Mouse (Mus musculus) limb, embryonic 11.5 days (tissue): ENCODE data around the gene Rabgap1l. TPM values are rescaled to one million over a fixed set of nuclear protein-coding genes. Genes with fewer than 3 reads are reported as not detected.

Source experiments
- ATAC-seq: fragments of 200-750 bp; cut with Nextera tagmentation; 2 replicates; pipeline ENCODE4 v1.8.0; 2017; ENCODE audit warnings: low read depth; ENCODE audit not compliant: insufficient number of reproducible peaks, low FRiP score, low TSS enrichment
- DNase-seq: peaks from one replicate; pipeline ENCODE4 v3.0.0-alpha.2; 2015; ENCODE audit warnings: low spot score
- H3K27ac ChIP-seq: fragments of 300-500 bp; sonication (generic); replicated peaks from 2 replicates; pipeline ENCODE4 v1.5.1; 2014; ENCODE audit warnings: low read depth, mild to moderate bottlenecking, low read length
- H3K27me3 ChIP-seq: fragments of 300-500 bp; sonication (generic); 2 replicates; pipeline ENCODE4 v1.6.1; 2014; ENCODE audit warnings: mild to moderate bottlenecking, low read length, mixed read lengths; ENCODE audit not compliant: control insufficient read depth, insufficient read depth
- H3K36me3 ChIP-seq: fragments of 300-500 bp; sonication (generic); 2 replicates; pipeline ENCODE4 v1.6.1; 2014; ENCODE audit warnings: mild to moderate bottlenecking, low read length, moderate library complexity, mixed read lengths; ENCODE audit not compliant: control insufficient read depth, insufficient read depth
- H3K4me1 ChIP-seq: fragments of 300-500 bp; sonication (generic); 2 replicates; pipeline ENCODE4 v1.6.1; 2014; ENCODE audit warnings: low read length, mixed read lengths; ENCODE audit not compliant: control insufficient read depth, insufficient read depth
- H3K4me2 ChIP-seq: fragments of 300-500 bp; sonication (generic); 2 replicates; pipeline ENCODE4 v1.6.1; 2014; ENCODE audit warnings: low read depth, mild to moderate bottlenecking, moderate library complexity; ENCODE audit not compliant: severe bottlenecking
- H3K4me3 ChIP-seq: fragments of 300-500 bp; sonication (generic); 2 replicates; pipeline ENCODE4 v1.5.1; 2014; ENCODE audit warnings: low read depth, low read length
- H3K9ac ChIP-seq: fragments of 300-500 bp; sonication (generic); 2 replicates; pipeline ENCODE4 v1.6.1; 2014; ENCODE audit warnings: mild to moderate bottlenecking, low read length
- H3K9me3 ChIP-seq: fragments of 300-500 bp; sonication (generic); 2 replicates; pipeline ENCODE4 v1.6.1; 2016; ENCODE audit warnings: low read length; ENCODE audit not compliant: control insufficient read depth
- WGBS: fragments of 180-500 bp; shearing (Covaris S2); extraction: QIAGEN DNeasy Blood & Tissue Kit; methylation state at CpG from one replicate; pipeline ENCODE4 v1.1.7; 2014; 5-methylcytosine and 5-hydroxymethylcytosine counted together
- polyA plus RNA-seq: library from polyadenylated mRNA; unstranded; fragments of >200 nt; fragmentation: Nextera tagmentation; extraction: Ambion mirVana; gene quantifications from 2 replicates; pipeline ENCODE4 v1.2.1, GENCODE M21; 2014

Rabgap1l gene
- polyA plus RNA-seq, 1 experiment from 2014 or later, result 14.3 TPM

- peak overlapping the region; percentile 78 for H3K4me3 ChIP-seq
- H3K27ac ChIP-seq, result peak overlapping the region; percentile 53
- WGBS, result under 1% methylated on average over 28 of the region's 51 CpGs
- DNase-seq, result peak; percentile 60
- H3K9ac ChIP-seq, result peak overlapping the region; percentile 81
- H3K27me3 ChIP-seq, result no peaks in the 10 kb centered on the region
- peak; percentile 80 for ATAC-seq
- no peaks in the 10 kb centered on the region for H3K9me3 ChIP-seq
- peaks cover 5% of the 10 kb centered on the region; the same call in 1 of the 2 replicates for H3K4me1 ChIP-seq
- H3K4me2 ChIP-seq, result peak overlapping the region; percentile 91
- H3K36me3 ChIP-seq, result no peaks in the 10 kb centered on the region
Observed at GRCm38 (mm10) chr1:160792156-160792685, 790 bp downstream of the Rabgap1l start.

- Histone ChIP-seq H3K27ac (no peak overlapping the region), H3K27me3 (no peaks in the 10 kb centered on the region), H3K9me3 (no peaks in the 10 kb centered on the region), H3K4me3 (peak overlapping the region; percentile 78), H3K36me3 (no peaks in the 10 kb centered on the region), H3K4me1 (peaks cover 5% of the 10 kb centered on the region; the same call in 1 of the 2 replicates), H3K9ac (peak overlapping the region; percentile 81), H3K4me2 (peak overlapping the region; percentile 91)
- DNase-seq (no peak), ATAC-seq (peak; percentile 61; the same call in 1 of the 2 replicates)
- 8% methylated on average over 20 of the region's 20 CpGs for WGBS
Observed at GRCm38 (mm10) chr1:160791381-160792155, 1.4 kb downstream of the Rabgap1l start.

GRCm38 (mm10) chr1:160790630-160791029, 2.4 kb downstream of the Rabgap1l start:
- DNase-seq (no peak), ATAC-seq (no peak)
- Histone ChIP-seq H3K9me3 (no peaks in the 10 kb centered on the region), H3K27ac (no peak overlapping the region), H3K27me3 (no peaks in the 10 kb centered on the region), H3K4me2 (no peak overlapping the region), H3K4me1 (peaks cover 5% of the 10 kb centered on the region; the same call in 1 of the 2 replicates), H3K4me3 (no peak overlapping the region), H3K36me3 (no peaks in the 10 kb centered on the region), H3K9ac (no peak overlapping the region)

- Histone ChIP-seq H3K9ac (no peak overlapping the region), H3K36me3 (no peaks in the 10 kb centered on the region), H3K4me2 (no peak overlapping the region), H3K9me3 (no peaks in the 10 kb centered on the region), H3K4me3 (no peak overlapping the region), H3K27ac (no peak overlapping the region), H3K4me1 (peaks cover 5% of the 10 kb centered on the region; the same call in 1 of the 2 replicates), H3K27me3 (no peaks in the 10 kb centered on the region)
- no peak for DNase-seq
- no peak for ATAC-seq
- WGBS, result 81% methylated on average over 3 of the region's 3 CpGs
Observed at GRCm38 (mm10) chr1:160789876-160790275, 3.1 kb downstream of the Rabgap1l start.

- Histone ChIP-seq H3K36me3 (no peaks in the 10 kb centered on the region), H3K4me3 (no peak overlapping the region), H3K9ac (no peak overlapping the region), H3K4me2 (no peak overlapping the region), H3K27me3 (no peaks in the 10 kb centered on the region), H3K27ac (no peak overlapping the region), H3K4me1 (peaks cover 5% of the 10 kb centered on the region; the same call in 1 of the 2 replicates), H3K9me3 (no peaks in the 10 kb centered on the region)
- ATAC-seq (no peak), DNase-seq (no peak)
- 73% methylated on average over 1 of the region's 1 CpGs for WGBS
Observed at GRCm38 (mm10) chr1:160787926-160788325, 5.1 kb downstream of the Rabgap1l start.

- H3K4me1 ChIP-seq, result peaks cover 5% of the 10 kb centered on the region; the same call in 1 of the 2 replicates
- WGBS, result 83% methylated on average over 3 of the region's 3 CpGs
- no peak for ATAC-seq
- no peak overlapping the region for H3K9ac ChIP-seq
- H3K27me3 ChIP-seq, result no peaks in the 10 kb centered on the region
- no peak overlapping the region for H3K4me2 ChIP-seq
- no peak overlapping the region for H3K27ac ChIP-seq
- no peak for DNase-seq
- H3K9me3 ChIP-seq, result no peaks in the 10 kb centered on the region
- no peaks in the 10 kb centered on the region for H3K36me3 ChIP-seq
- H3K4me3 ChIP-seq, result no peak overlapping the region
Observed at GRCm38 (mm10) chr1:160787164-160787563, 5.8 kb downstream of the Rabgap1l start.

- no peak overlapping the region for H3K9ac ChIP-seq
- WGBS, result 83% methylated on average over 3 of the region's 3 CpGs
- H3K27me3 ChIP-seq, result no peaks in the 10 kb centered on the region
- H3K9me3 ChIP-seq, result no peaks in the 10 kb centered on the region
- no peaks in the 10 kb centered on the region for H3K36me3 ChIP-seq
- peaks cover 5% of the 10 kb centered on the region; the same call in 1 of the 2 replicates for H3K4me1 ChIP-seq
- no peak for ATAC-seq
- DNase-seq, result no peak
- H3K27ac ChIP-seq, result no peak overlapping the region
- no peak overlapping the region for H3K4me3 ChIP-seq
- no peak overlapping the region for H3K4me2 ChIP-seq
Observed at GRCm38 (mm10) chr1:160786571-160786970, 6.4 kb downstream of the Rabgap1l start.

- H3K4me1 ChIP-seq, result no peaks in the 10 kb centered on the region
- no peak overlapping the region for H3K4me3 ChIP-seq
- no peak overlapping the region for H3K27ac ChIP-seq
- ATAC-seq, result no peak
- 79% methylated on average over 4 of the region's 4 CpGs for whole genome bisulfite sequencing
- no peaks in the 10 kb centered on the region for H3K27me3 ChIP-seq
- no peaks in the 10 kb centered on the region for H3K36me3 ChIP-seq
- no peaks in the 10 kb centered on the region for H3K9me3 ChIP-seq
- DNase-seq, result no peak
- no peak overlapping the region for H3K9ac ChIP-seq
- H3K4me2 ChIP-seq, result no peak overlapping the region
Observed at GRCm38 (mm10) chr1:160785681-160786225, 7.3 kb downstream of the Rabgap1l start.
